Mouse (Mus musculus): ENCODE results near the gene Vmn1r234. TPM values are rescaled to one million over a fixed set of nuclear protein-coding genes. Genes with fewer than 3 reads are reported as not detected.

Gene Vmn1r234
- polyA plus RNA-seq (2014; fragmentation: Illumina TruSeq; extraction: RNeasy Lipid Tissue Mini Kit (QIAGEN cat#74804); ENCODE audit: low read depth, low replicate concordance) = not detected

DNA sequence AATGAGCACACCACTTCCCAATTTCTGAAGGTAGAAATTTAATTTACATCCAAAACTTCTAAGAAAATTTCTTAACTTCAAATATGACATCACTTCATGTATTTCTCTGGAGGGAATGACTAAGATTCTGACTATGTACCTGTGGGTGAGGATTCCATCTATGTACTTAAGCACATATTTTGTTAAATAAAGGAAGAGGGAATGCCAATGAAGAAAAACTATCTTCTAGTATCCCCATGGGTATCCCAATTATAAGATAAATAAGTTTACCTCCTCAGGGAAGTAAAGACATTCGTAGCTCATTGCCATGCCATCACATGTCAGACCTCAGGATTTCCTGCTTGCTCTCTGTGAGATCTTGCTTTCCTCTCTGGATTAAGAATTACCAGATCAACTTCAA, at the start of gene Vmn1r234:
TSS of gene Vmn1r234 (plus strand) at position 301 of the 400 bp plus-strand sequence.

GRCm38 (mm10) chr17:21256111-21256510, 30.2 kb downstream of the Vmn1r234 start, which contains the start of gene Vmn1r235:
Gene Vmn1r235, plus strand, starts transcription at chr17:21256411.

DNA sequence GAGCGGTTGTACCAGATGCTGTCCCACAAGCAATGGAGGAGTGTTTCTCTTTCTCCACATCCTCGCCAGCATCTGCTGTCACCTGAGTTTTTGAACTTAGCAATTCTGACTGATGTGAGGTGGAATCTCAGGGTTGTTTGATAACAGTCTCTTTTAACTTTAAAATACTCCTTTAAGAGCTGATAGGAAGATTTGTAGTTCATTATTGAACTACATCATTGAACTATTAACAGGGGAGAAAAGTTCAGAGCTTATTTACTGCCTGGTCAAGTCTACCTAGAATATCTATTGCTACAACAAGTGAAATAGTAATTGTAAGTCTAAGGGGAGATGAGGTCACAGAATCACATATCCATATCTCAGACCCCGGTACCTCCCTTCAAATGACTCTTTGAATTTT, 56.8 kb downstream of the Vmn1r234 start, which contains the start of gene Vmn1r236:
TSS of gene Vmn1r236 (plus strand) at position 301 of the 400 bp plus-strand sequence.

Other genes with a start within 250 kb of the Vmn1r234 start
- not detected for gene Vmn1r233, start 229.6 kb upstream of the Vmn1r234 start, polyA plus RNA-seq (2014; fragmentation: Illumina TruSeq; extraction: RNeasy Lipid Tissue Mini Kit (QIAGEN cat#74804); ENCODE audit: low read depth, low replicate concordance)
- 12.5 TPM for gene Zfp160, start 217.2 kb upstream of the Vmn1r234 start, polyA plus RNA-seq (2014; fragmentation: Illumina TruSeq; extraction: RNeasy Lipid Tissue Mini Kit (QIAGEN cat#74804); ENCODE audit: low read depth, low replicate concordance)
- gene Vmn1r235, start 30.3 kb downstream of the Vmn1r234 start, polyA plus RNA-seq (2014; fragmentation: Illumina TruSeq; extraction: RNeasy Lipid Tissue Mini Kit (QIAGEN cat#74804); ENCODE audit: low read depth, low replicate concordance) = not detected
- not detected for gene Vmn1r236, start 56.9 kb downstream of the Vmn1r234 start, polyA plus RNA-seq (2014; fragmentation: Illumina TruSeq; extraction: RNeasy Lipid Tissue Mini Kit (QIAGEN cat#74804); ENCODE audit: low read depth, low replicate concordance)
- gene Vmn1r237, start 85.8 kb downstream of the Vmn1r234 start, polyA plus RNA-seq (2014; fragmentation: Illumina TruSeq; extraction: RNeasy Lipid Tissue Mini Kit (QIAGEN cat#74804); ENCODE audit: low read depth, low replicate concordance) = not detected
- 1.3 TPM for gene Zfp677, start 157.7 kb downstream of the Vmn1r234 start, polyA plus RNA-seq (2014; fragmentation: Illumina TruSeq; extraction: RNeasy Lipid Tissue Mini Kit (QIAGEN cat#74804); ENCODE audit: low read depth, low replicate concordance)
- 2.3 TPM for gene Zfp54, start 197.1 kb downstream of the Vmn1r234 start, polyA plus RNA-seq (2014; fragmentation: Illumina TruSeq; extraction: RNeasy Lipid Tissue Mini Kit (QIAGEN cat#74804); ENCODE audit: low read depth, low replicate concordance)
- gene Zfp51, start 224.3 kb downstream of the Vmn1r234 start, polyA plus RNA-seq (2014; fragmentation: Illumina TruSeq; extraction: RNeasy Lipid Tissue Mini Kit (QIAGEN cat#74804); ENCODE audit: low read depth, low replicate concordance) = 8.2 TPM

Measured in heart, adult 10 weeks (tissue).